Mouse (Mus musculus): ENCODE results near the gene Nxnl1. TPM values are rescaled to one million over a fixed set of nuclear protein-coding genes. Genes with fewer than 3 reads are reported as not detected.
A peak's percentile ranks its signal among the peaks of the same experiment; 100 is the strongest.
"Not testable (repeated sequence)": the region's sequence is repeated elsewhere in the genome, so short reads cannot be mapped to it uniquely, and the experiment has no call there.

Nxnl1 gene
- polyA plus RNA-seq, 1 experiment from 2014 or later = not detected

DNA sequence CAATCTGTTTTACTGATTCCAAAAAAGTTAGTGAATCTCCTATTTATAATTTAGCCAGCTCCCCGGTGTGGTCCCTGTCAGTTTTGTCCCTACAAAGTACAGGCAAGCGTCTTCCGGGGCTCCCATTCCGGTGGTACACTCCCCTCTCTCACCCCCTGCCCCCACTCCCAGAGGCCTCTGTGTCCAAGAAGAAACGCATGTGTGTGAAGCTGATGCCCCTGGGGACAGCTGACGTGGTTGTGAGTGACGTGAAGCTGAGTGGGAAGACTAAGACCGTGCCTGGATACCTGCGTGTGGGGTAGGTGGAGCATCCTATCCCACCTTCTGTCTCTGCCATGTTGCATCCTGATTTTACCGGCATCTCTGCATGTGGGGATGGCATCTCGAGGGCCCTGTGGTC is 21.3 kb downstream of the Nxnl1 start:
- Histone ChIP-seq H3K4me2 (replicated peaks) (no peak overlapping the region), H3K27ac (no peak overlapping the region), H3K4me3 (no peak overlapping the region), H3K9ac (no peak overlapping the region), H3K36me3 (peaks cover 30% of the 10 kb centered on the region), H3K27me3 (replicated peaks) (no peaks in the 10 kb centered on the region), H3K4me1 (peaks cover 10% of the 10 kb centered on the region), H3K9me3 (no peaks in the 10 kb centered on the region)
- no peak for ATAC-seq (ENCODE audit: low FRiP score, low read depth)
- 93% methylated on average over 11 of the region's 11 CpGs for WGBS

DNA sequence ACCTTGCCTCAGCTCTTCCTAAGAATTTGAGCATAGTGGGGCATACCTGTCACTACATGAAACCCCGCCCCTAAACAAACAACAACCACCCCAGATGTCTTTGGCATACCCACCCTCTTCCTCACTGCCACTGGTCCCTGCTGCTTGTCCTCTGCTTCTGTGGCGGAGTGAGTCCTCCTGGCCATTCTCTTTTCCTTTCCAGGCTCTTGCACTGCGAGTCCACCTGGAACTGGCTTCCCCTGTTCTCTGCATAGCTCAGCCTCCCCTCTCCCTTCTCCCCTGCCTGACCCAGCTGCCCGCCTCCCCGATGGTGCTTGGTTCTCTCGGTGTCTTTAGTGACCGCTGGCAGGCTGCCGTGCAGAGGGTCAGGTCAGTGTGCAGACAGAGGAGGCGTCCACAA is 22.6 kb downstream of the Nxnl1 start:
- no peaks in the 10 kb centered on the region for H3K27me3 ChIP-seq (replicated peaks)
- H3K4me3 ChIP-seq = peak overlapping the region; percentile 74
- H3K9me3 ChIP-seq = no peaks in the 10 kb centered on the region
- peak overlapping the region; percentile 86 for H3K4me2 ChIP-seq (replicated peaks)
- peak overlapping the region; percentile 73; the same call in 1 of the 2 replicates for H3K9ac ChIP-seq
- H3K27ac ChIP-seq = no peak overlapping the region
- WGBS = 89% methylated on average over 9 of the region's 9 CpGs
- H3K4me1 ChIP-seq = peaks cover 10% of the 10 kb centered on the region
- no peak for ATAC-seq (ENCODE audit: low FRiP score, low read depth)
- H3K36me3 ChIP-seq = peaks cover 30% of the 10 kb centered on the region

DNA sequence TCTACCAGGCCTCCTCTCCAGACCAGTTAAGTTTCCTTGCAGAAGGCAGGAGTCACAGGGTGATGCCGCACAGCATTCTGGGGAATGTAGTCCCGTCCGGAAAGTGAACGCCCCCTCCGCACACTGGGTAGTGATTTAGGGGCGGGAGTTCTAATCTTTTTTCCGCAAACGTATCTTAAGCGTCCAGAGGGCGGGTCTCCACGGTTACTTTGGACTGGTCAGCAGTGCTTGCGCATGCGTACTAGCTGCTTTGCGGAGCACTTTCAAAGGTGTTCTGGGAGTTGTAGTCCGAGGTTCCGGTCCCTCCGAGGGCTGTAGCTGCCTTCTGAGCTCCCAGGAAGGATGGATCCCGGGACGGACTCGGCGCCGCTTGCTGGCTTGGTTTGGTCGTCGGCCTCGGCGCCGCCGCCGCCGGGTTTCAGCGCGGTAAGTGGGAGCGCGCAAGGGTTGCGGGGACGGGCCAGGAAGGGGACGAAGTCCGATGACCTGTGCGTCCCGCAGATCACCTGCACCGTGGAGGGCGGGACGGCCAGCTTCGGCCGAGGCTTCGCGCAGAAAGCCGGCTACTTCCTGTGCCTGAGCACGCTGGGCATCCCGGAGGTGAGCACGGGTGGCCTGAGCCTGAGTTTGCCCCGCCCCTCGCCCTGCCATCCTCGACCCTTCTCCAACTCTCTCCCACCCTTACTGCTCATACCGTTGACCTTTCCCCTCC is 23.6 kb downstream of the Nxnl1 start, which contains the start of gene Mvb12a:
Gene Mvb12a, plus strand, starts transcription at position 291 of the 712 bp plus-strand sequence.
- Histone ChIP-seq H3K9ac (peak within 1 kb of the TSS; percentile 73), H3K27me3 (replicated peaks) (0 out of 2 replicates have a peak, but pooled peaks cover 8% of the 10 kb centered on the region), H3K4me3 (peak within 1 kb of the TSS; percentile 74), H3K4me1 (peaks cover 12% of the 10 kb centered on the region), H3K27ac (no peak within 1 kb of the TSS; the same call in 1 of the 2 replicates), H3K36me3 (peaks cover 26% of the 10 kb centered on the region), H3K4me2 (replicated peaks) (peak within 1 kb of the TSS; percentile 86), H3K9me3 (no peaks in the 10 kb centered on the region)
- ATAC-seq (ENCODE audit: low FRiP score, low read depth) = peak; percentile 94
- WGBS = under 1% methylated on average over 55 of the region's 55 CpGs

DNA sequence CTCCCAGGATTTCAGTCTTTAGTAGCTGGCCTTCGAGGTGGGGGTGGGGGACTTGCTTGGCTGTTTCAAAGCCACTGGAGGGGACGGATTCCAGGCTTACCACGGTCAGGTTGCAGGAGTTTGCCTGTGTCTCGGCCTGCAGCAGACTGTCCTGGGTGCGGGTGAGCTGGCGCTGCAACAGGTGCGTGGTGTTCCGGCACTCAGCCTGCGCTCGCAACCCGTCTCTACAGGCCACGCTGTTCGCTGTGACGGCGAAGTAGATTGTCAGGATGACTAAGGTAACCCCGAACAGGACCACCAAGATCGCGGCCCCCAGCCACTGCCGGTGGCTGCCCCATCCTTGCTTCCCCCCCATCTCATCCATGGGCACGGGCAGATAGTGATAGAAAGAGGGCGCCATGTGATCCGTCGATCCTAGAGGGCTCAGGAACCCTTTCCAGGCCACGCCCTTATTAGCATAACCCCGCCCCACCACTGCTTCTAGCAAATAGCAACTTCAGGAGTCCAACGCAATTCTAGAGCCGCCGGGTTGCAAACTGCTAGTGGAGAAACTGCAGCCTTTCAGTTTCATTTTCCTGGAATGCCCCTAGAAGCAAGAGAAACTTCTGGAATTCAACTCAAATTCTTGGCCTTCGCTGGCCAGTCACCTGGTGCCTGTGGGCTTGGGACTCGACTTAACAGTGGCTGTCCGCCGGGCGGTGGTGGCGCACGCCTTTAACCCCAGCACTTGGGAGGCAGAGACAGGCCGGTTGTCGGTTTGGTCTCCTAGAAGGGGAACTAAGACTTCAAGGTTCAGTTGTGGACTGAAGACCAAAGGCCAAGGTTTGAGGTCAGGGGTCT is 29.2 kb downstream of the Nxnl1 start, which contains the start of gene Bst2:
Gene Bst2, minus strand, starts transcription at position 429 of the 840 bp plus-strand sequence.
- Histone ChIP-seq H3K9me3 (no peaks in the 10 kb centered on the region), H3K4me3 (peak within 1 kb of the TSS; percentile 29), H3K9ac (0 out of 2 replicates have a peak within 1 kb of the TSS, but pooled peaks have one; percentile 29), H3K4me1 (peaks cover 12% of the 10 kb centered on the region), H3K36me3 (no peaks in the 10 kb centered on the region), H3K4me2 (replicated peaks) (peak within 1 kb of the TSS; percentile 57), H3K27ac (no peak within 1 kb of the TSS), H3K27me3 (replicated peaks) (peaks cover 17% of the 10 kb centered on the region)
- 3% methylated on average over 37 of the region's 37 CpGs for WGBS
- no peak for ATAC-seq (ENCODE audit: low FRiP score, low read depth)

DNA sequence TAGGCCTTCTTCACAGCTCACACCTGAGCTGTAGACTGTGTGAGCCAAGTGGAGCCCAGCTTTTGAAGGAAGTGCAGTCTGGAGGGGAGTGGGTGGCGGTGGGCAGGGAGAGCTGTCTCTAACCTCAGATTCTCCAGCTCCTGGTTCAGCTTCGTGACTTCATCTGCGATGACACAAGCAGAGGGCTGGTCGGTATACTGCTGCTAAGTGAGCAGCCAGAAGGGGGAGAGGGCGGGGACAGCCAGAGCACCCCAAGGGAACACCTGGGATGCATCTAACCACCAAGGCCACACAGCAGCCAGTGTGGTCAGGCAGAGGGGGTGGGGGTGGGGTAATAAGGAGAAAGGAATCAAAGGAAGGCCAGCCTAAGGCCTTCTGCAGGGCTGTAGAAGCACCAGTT is 30.7 kb downstream of the Nxnl1 start:
- peaks cover 12% of the 10 kb centered on the region for H3K4me1 ChIP-seq
- no peak overlapping the region for H3K27ac ChIP-seq
- H3K4me3 ChIP-seq = no peak overlapping the region
- H3K4me2 ChIP-seq (replicated peaks) = no peak overlapping the region
- H3K9ac ChIP-seq = no peak overlapping the region
- WGBS = 68% methylated on average over 5 of the region's 5 CpGs
- no peak for ATAC-seq (ENCODE audit: low FRiP score, low read depth)
- peaks cover 17% of the 10 kb centered on the region for H3K27me3 ChIP-seq (replicated peaks)
- H3K36me3 ChIP-seq = no peaks in the 10 kb centered on the region
- no peaks in the 10 kb centered on the region for H3K9me3 ChIP-seq

DNA sequence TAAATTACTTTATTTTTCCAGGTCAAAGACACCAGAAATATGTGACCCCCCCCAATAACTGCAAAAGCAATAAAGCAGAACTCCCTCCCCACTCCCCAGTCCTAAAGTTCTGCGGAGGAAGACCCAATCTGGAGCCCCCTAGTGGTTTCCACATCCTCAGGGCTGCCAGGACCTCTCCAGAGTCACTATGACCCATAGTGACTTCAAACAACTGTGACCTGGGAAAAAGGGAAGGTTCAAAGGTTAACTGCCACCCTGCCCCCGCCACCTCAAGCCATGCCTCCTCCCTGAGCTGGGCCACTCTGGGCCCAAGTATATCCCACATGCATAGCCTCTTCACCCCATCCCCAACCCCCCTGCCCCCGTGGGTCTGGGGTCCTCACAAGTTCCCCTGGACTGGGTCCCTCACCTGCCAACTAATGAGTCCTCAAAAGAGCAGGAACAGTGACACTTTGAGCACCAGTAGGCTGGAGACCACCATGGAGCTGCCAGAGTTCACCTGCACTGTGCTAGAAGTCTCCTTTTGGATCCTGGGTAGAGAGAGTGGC is 32.1 kb downstream of the Nxnl1 start:
- no peaks in the 10 kb centered on the region for H3K36me3 ChIP-seq
- no peak overlapping the region for H3K4me2 ChIP-seq (replicated peaks)
- H3K27ac ChIP-seq = no peak overlapping the region
- no peaks in the 10 kb centered on the region for H3K9me3 ChIP-seq
- H3K4me1 ChIP-seq = peaks cover 12% of the 10 kb centered on the region
- no peak overlapping the region for H3K9ac ChIP-seq
- WGBS = 38% methylated on average over 3 of the region's 3 CpGs
- no peak for ATAC-seq (ENCODE audit: low FRiP score, low read depth)
- H3K4me3 ChIP-seq = no peak overlapping the region
- peaks cover 17% of the 10 kb centered on the region for H3K27me3 ChIP-seq (replicated peaks)

DNA sequence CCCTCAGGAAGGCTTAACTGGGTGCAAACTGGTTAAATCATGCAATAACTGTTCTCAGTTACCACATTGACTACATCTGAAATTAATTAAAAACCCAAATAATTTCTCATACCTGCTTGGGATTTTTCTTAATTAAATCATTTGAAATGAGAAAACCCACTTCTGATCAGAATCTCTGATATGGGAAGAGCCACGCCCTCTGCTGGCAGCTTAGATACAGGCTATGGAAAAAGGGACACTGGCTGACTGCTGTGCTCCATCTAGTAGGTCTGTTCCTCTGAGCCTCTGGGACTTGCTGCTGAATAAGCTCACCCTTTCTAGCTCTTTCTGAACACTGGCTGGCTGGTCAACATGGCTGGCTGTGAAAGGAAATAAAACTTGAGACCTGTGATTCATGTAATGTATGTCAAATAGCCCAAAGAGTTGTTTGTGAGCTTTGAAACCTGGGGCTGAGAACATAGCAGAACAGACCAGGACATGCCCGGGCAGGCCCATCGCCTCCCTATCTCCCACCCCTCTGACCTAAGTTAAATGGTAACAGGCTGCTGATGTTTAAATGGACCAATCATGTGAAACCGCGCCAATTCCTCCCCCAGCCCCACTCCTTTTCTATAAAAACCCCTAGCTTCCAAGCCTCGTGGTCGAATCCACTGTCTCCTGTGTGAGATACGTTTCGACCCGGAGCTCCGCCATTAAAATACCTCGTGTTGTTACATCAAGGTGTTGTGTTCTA is 35.5 kb downstream of the Nxnl1 start:
- H3K4me3 ChIP-seq; H3K27ac ChIP-seq; H3K9me3 ChIP-seq; ATAC-seq (ENCODE audit: low FRiP score, low read depth); H3K9ac ChIP-seq; H3K4me2 ChIP-seq (replicated peaks); H3K4me1 ChIP-seq; H3K36me3 ChIP-seq: not testable (repeated sequence)
- H3K27me3 ChIP-seq (replicated peaks) = peaks cover 21% of the 10 kb centered on the region
- whole genome bisulfite sequencing = 74% methylated on average over 8 of the region's 12 CpGs

DNA sequence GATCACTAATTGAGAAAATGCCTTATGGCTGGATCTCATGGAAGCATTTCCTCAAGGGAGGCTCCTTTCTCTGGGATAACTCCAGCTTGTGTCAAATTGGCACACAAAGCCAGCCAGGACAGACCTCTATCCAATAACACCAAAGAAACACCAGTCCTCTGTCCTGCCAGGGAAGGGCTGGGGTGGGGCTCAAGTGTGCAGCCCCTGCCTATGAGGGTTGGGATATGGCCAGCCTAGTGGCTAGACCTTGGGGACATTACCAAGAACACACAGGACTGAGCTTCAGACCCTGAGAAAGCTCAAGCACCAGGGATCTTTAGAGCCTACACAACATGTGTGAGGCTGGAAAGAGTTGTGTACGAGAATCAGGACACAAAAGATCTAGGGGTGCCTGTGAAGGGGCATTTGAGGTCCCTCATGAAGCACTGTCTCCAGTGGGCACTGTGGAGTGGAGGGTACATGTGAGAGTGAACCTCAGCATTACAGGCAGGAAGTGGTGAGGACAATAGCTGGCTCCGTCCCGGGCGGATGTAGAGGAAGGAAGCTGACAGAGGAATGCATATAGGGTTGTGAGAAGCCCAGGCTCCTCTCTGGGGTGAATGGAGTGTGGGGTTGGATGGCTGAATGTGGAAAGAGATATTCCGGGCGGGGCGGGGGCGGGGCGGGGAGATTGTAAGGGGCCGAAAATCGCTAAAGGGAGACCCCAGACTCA is 37.9 kb downstream of the Nxnl1 start:
- WGBS = 86% methylated on average over 11 of the region's 11 CpGs
- peaks cover 4% of the 10 kb centered on the region; the same call in 1 of the 2 replicates for H3K4me1 ChIP-seq
- no peak overlapping the region for H3K4me3 ChIP-seq
- H3K27me3 ChIP-seq (replicated peaks) = peaks cover 42% of the 10 kb centered on the region
- H3K27ac ChIP-seq = no peak overlapping the region
- ATAC-seq (ENCODE audit: low FRiP score, low read depth) = no peak
- no peak overlapping the region for H3K4me2 ChIP-seq (replicated peaks)
- no peak overlapping the region for H3K9ac ChIP-seq
- no peaks in the 10 kb centered on the region for H3K9me3 ChIP-seq
- no peaks in the 10 kb centered on the region for H3K36me3 ChIP-seq

DNA sequence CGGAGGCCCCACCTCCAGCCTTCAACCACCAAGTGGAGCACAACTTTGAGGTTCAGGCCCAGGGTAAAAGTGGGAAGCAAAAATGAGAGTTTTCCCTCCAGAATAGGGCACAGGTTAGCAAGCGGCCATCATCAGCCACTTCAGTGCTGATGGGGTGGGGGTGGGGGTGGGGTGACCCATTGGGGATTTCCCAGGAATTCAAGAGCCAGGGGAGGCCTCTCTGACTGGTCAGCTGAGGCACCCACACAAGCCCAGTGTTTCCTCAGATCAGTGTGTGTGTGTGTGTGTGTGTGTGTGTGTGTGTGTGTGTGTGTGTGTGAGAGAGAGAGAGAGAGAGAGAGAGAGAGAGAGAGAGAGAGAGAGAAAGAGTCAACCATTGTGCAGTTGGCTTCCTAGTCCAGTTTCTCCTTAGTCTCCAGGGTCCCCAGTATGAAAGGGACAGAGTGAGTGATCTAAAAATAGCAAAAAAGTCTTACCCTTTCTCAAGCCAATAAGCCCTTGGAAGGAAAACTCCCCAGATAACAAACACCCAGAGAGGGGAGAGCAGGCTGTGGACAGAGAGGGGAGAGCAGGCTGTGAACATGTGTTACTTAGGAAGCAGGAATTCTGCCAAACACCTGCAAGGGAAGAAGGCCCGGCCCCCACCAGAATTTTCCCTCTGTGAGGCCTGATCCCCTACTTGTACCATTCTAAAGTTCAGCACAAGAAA is 39.1 kb downstream of the Nxnl1 start:
- H3K4me2 ChIP-seq (replicated peaks) = no peak overlapping the region
- no peak overlapping the region for H3K4me3 ChIP-seq
- no peak for ATAC-seq (ENCODE audit: low FRiP score, low read depth)
- H3K9me3 ChIP-seq = no peaks in the 10 kb centered on the region
- H3K27ac ChIP-seq = no peak overlapping the region
- H3K9ac ChIP-seq = no peak overlapping the region
- H3K27me3 ChIP-seq (replicated peaks) = peaks cover 51% of the 10 kb centered on the region
- H3K36me3 ChIP-seq = no peaks in the 10 kb centered on the region
- H3K4me1 ChIP-seq = peaks cover 4% of the 10 kb centered on the region; the same call in 1 of the 2 replicates
- 47% methylated on average over 3 of the region's 3 CpGs for WGBS

DNA sequence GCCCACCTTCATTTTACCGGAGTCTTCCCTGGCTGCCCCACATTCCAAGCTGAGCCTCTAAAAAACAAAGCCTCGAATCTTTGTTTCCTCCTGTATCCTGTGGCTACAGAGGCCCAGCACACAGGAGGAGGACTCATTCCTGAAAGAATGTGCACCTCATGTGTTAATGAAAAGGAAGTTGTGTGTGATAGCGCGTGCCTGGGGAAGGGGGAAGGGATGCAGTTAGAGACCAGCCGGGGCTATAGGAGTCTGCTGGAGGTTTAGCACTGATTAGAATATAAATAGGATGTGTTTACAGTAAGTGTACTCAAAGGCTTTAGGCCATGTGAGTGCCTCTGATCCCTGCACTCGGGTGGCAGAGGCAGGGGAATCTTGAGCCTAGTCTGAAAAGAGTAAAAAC is 40.1 kb downstream of the Nxnl1 start:
- H3K27me3 ChIP-seq (replicated peaks) = peaks cover 52% of the 10 kb centered on the region
- H3K9ac ChIP-seq = no peak overlapping the region

More for the DNA sequence above, 40.1 kb downstream of the Nxnl1 start:
- no peak for ATAC-seq (ENCODE audit: low FRiP score, low read depth)
- 8% methylated on average over 6 of the region's 6 CpGs for WGBS
- H3K27ac ChIP-seq = no peak overlapping the region
- H3K4me2 ChIP-seq (replicated peaks) = no peak overlapping the region
- H3K36me3 ChIP-seq = no peaks in the 10 kb centered on the region
- peaks cover 4% of the 10 kb centered on the region; the same call in 1 of the 2 replicates for H3K4me1 ChIP-seq
- no peak overlapping the region for H3K4me3 ChIP-seq
- no peaks in the 10 kb centered on the region for H3K9me3 ChIP-seq

Data from neural tube, embryonic 12.5 days (tissue).